23 mouse cellular contexts compared by ENCODE assay signal in genomic region chr10:73216001-73216400, GRCm38 (mm10).
DNase-seq lines count a peak whose midpoint lies in the region; ATAC-seq and TF ChIP-seq lines count a peak whose summit lies in the region.
"Had no signal": no experiment of that assay in that cellular context is flagged by ENCODE, and none has a peak within 500 bp of the region (broad histone marks: within the 10 kb centered on the region; RNA-seq: fewer than 3 reads in every experiment).

No protein-coding gene starts in this region.

- no peaks in the 10 kb centered on the region for H3K36me3 ChIP-seq in forebrain, embryonic 14.5 days (ENCODE audit: control insufficient read depth, insufficient read depth, low read length)
- no peaks in the 10 kb centered on the region for H3K36me3 ChIP-seq in forebrain, embryonic 16.5 days (ENCODE audit: control insufficient read depth, insufficient read depth)
- no peaks in the 10 kb centered on the region for H3K36me3 ChIP-seq in heart, adult 2 months (ENCODE audit: control insufficient read depth, insufficient read depth, low read length)
- no peaks in the 10 kb centered on the region for H3K36me3 ChIP-seq in midbrain, postnatal 0 days (ENCODE audit: insufficient read depth, low read length)
- no peaks in the 10 kb centered on the region for H3K36me3 ChIP-seq in midbrain, embryonic 13.5 days
- H3K36me3 ChIP-seq: embryonic facial prominence, embryonic 12.5 days; heart, embryonic 15.5 days; hindbrain, embryonic 10.5 days; hindbrain, embryonic 15.5 days had no signal

- no peak for TF ChIP-seq POLR2A in heart, adult 2 months (IDR thresholded peaks at IDR 0.05; ENCODE audit: insufficient read depth, low read depth, low read length)
- no peak for TF ChIP-seq POLR2A in lung, adult 2 months (IDR thresholded peaks at IDR 0.05; ENCODE audit: borderline replicate concordance, extremely low read depth, low read depth, low read length)

- H3K79me2 ChIP-seq in heart, adult 2 months (replicated peaks; ENCODE audit: control insufficient read depth, insufficient read depth, low read length) = no peaks in the 10 kb centered on the region

- intact Hi-C loops in heart, adult 2 months (cut with DNase I) = loop anchor here (5.0 kb wide), 1 partner anchor 151 kb away; no protein-coding TSS in a partner anchor
- intact Hi-C loops in heart, postnatal 10 days (cut with DNase I) = no loop called here

- no peaks in the 10 kb centered on the region for H3K27me3 ChIP-seq in forebrain, embryonic 14.5 days (replicated peaks; ENCODE audit: control insufficient read depth, insufficient read depth, low read length)
- no peaks in the 10 kb centered on the region for H3K27me3 ChIP-seq in forebrain, embryonic 16.5 days (replicated peaks; ENCODE audit: control insufficient read depth, insufficient read depth, low read length)
- no peaks in the 10 kb centered on the region for H3K27me3 ChIP-seq in heart, adult 2 months (ENCODE audit: control insufficient read depth, insufficient read depth, low read length)
- no peaks in the 10 kb centered on the region for H3K27me3 ChIP-seq in midbrain, postnatal 0 days (ENCODE audit: insufficient read depth, low read length)
- no peaks in the 10 kb centered on the region for H3K27me3 ChIP-seq in midbrain, embryonic 13.5 days
- H3K27me3 ChIP-seq: embryonic facial prominence, embryonic 12.5 days; heart, embryonic 15.5 days; hindbrain, embryonic 15.5 days; Patski had no signal

- TF ChIP-seq CTCF in heart, adult 2 months (IDR thresholded peaks at IDR 0.05) = peak; percentile 52
- TF ChIP-seq CTCF in midbrain, postnatal 0 days (IDR thresholded peaks at IDR 0.05) = peak; percentile 35
- no peak for TF ChIP-seq CTCF in lung, adult 2 months (IDR thresholded peaks at IDR 0.05; ENCODE audit: insufficient read depth, low read length)

- 75% methylated on average over 2 of the region's 2 CpGs for WGBS in forebrain, embryonic 14.5 days
- 53% methylated on average over 2 of the region's 2 CpGs for WGBS in forebrain, embryonic 16.5 days
- WGBS in heart, adult 2 months = 44% methylated on average over 2 of the region's 2 CpGs
- WGBS in midbrain, postnatal 0 days = 63% methylated on average over 2 of the region's 2 CpGs
- 64% methylated on average over 2 of the region's 2 CpGs for WGBS in midbrain, embryonic 13.5 days
- WGBS in lung, adult 2 months = 39% methylated on average over 2 of the region's 2 CpGs

- no peak overlapping the region for H3K4me2 ChIP-seq in forebrain, embryonic 14.5 days (ENCODE audit: low read length)
- no peak overlapping the region for H3K4me2 ChIP-seq in forebrain, embryonic 16.5 days (ENCODE audit: low read length)
- H3K4me2 ChIP-seq in midbrain, postnatal 0 days (ENCODE audit: low read depth, low read length, poor library complexity, severe bottlenecking) = no peak overlapping the region
- no peak overlapping the region for H3K4me2 ChIP-seq in midbrain, embryonic 13.5 days (replicated peaks)
- H3K4me2 ChIP-seq: embryonic facial prominence, embryonic 12.5 days; heart, embryonic 11.5 days; heart, embryonic 15.5 days; hindbrain, embryonic 15.5 days had no signal

- ATAC-seq in forebrain, embryonic 14.5 days = no peak
- no peak for ATAC-seq in forebrain, embryonic 16.5 days
- no peak for ATAC-seq in midbrain, postnatal 0 days (ENCODE audit: low FRiP score)
- ATAC-seq in midbrain, embryonic 13.5 days = no peak
- ATAC-seq in monocyte, adult 5-6 weeks (replicated peaks; ENCODE audit: insufficient number of reproducible peaks, low FRiP score, low TSS enrichment, poor library complexity, severe bottlenecking) = no peak
- ATAC-seq: activated CD4-positive, CD25-positive, alpha-beta regulatory T cell, adult 4 months; inflammation-experienced regulatory T-cells, adult 6 months; Patski had no signal

- TF ChIP-seq EP300 in heart, adult 2 months (IDR thresholded peaks at IDR 0.05; ENCODE audit: insufficient read depth, low read depth, low read length) = no peak

- H3K4me3 ChIP-seq in forebrain, embryonic 14.5 days (ENCODE audit: low read depth, low read length) = no peak overlapping the region
- H3K4me3 ChIP-seq in forebrain, embryonic 16.5 days (replicated peaks; ENCODE audit: low read length) = no peak overlapping the region
- H3K4me3 ChIP-seq in heart, adult 2 months = no peak overlapping the region
- H3K4me3 ChIP-seq in midbrain, postnatal 0 days (ENCODE audit: low read depth, low read length) = no peak overlapping the region
- no peak overlapping the region for H3K4me3 ChIP-seq in midbrain, embryonic 13.5 days (replicated peaks)
- H3K4me3 ChIP-seq in lung, adult 2 months (replicated peaks; ENCODE audit: extremely low read depth, low read depth, low read length) = no peak overlapping the region
- H3K4me3 ChIP-seq: embryonic facial prominence, embryonic 12.5 days; heart, embryonic 15.5 days; hindbrain, embryonic 10.5 days; hindbrain, embryonic 15.5 days had no signal

- H3K9me3 ChIP-seq in forebrain, embryonic 14.5 days (replicated peaks; ENCODE audit: control insufficient read depth, low read length) = no peaks in the 10 kb centered on the region
- H3K9me3 ChIP-seq in forebrain, embryonic 16.5 days (ENCODE audit: control insufficient read depth, low read length) = no peaks in the 10 kb centered on the region
- no peaks in the 10 kb centered on the region for H3K9me3 ChIP-seq in midbrain, postnatal 0 days (ENCODE audit: low read length)
- no peaks in the 10 kb centered on the region for H3K9me3 ChIP-seq in midbrain, embryonic 13.5 days
- H3K9me3 ChIP-seq: embryonic facial prominence, embryonic 12.5 days; heart, embryonic 15.5 days; hindbrain, embryonic 10.5 days; hindbrain, embryonic 15.5 days had no signal

- no peak overlapping the region for H3K27ac ChIP-seq in forebrain, embryonic 14.5 days (ENCODE audit: low read depth, low read length)
- H3K27ac ChIP-seq in forebrain, embryonic 16.5 days (ENCODE audit: low read length) = no peak overlapping the region
- no peak overlapping the region for H3K27ac ChIP-seq in heart, adult 2 months
- no peak overlapping the region for H3K27ac ChIP-seq in midbrain, postnatal 0 days (ENCODE audit: low read depth, low read length)
- no peak overlapping the region for H3K27ac ChIP-seq in midbrain, embryonic 13.5 days
- H3K27ac ChIP-seq: embryonic facial prominence, embryonic 12.5 days; heart, embryonic 15.5 days; hindbrain, embryonic 10.5 days; hindbrain, embryonic 15.5 days had no signal

- no peaks in the 10 kb centered on the region for H3K4me1 ChIP-seq in forebrain, embryonic 14.5 days (ENCODE audit: control insufficient read depth, insufficient read depth, low read length)
- H3K4me1 ChIP-seq in forebrain, embryonic 16.5 days (replicated peaks; ENCODE audit: control insufficient read depth, insufficient read depth, low read length) = no peaks in the 10 kb centered on the region
- H3K4me1 ChIP-seq in heart, adult 2 months (ENCODE audit: control insufficient read depth, insufficient read depth, low read length) = no peaks in the 10 kb centered on the region
- H3K4me1 ChIP-seq in midbrain, postnatal 0 days (ENCODE audit: insufficient read depth, low read length) = no peaks in the 10 kb centered on the region
- no peaks in the 10 kb centered on the region for H3K4me1 ChIP-seq in midbrain, embryonic 13.5 days (replicated peaks)
- no peaks in the 10 kb centered on the region for H3K4me1 ChIP-seq in lung, adult 2 months (ENCODE audit: control insufficient read depth, insufficient read depth, low read length)
- H3K4me1 ChIP-seq: embryonic facial prominence, embryonic 12.5 days; heart, embryonic 15.5 days; hindbrain, embryonic 10.5 days; hindbrain, embryonic 15.5 days had no signal

- peak; percentile 8 for DNase-seq in forebrain, embryonic 14.5 days (ENCODE audit: low spot score)
- no peak for DNase-seq in heart, adult 2 months
- no peak for DNase-seq in heart, postnatal 10 days
- DNase-seq in midbrain, postnatal 0 days (ENCODE audit: low spot score) = no peak
- DNase-seq in lung, adult 2 months = no peak
- DNase-seq: adrenal gland, postnatal 25 days; cerebellum, adult 11 months; cerebellum, adult 8-10 months; cerebellum, postnatal 25 days; gastrocnemius, postnatal 10 days; heart, adult 18-20 months; kidney, adult 11 months had no signal

- no peak overlapping the region for H3K9ac ChIP-seq in forebrain, embryonic 14.5 days (ENCODE audit: low read length)
- no peak overlapping the region for H3K9ac ChIP-seq in forebrain, embryonic 16.5 days (replicated peaks; ENCODE audit: low read depth, low read length)
- H3K9ac ChIP-seq in heart, adult 2 months (ENCODE audit: low read depth, low read length) = no peak overlapping the region
- H3K9ac ChIP-seq in midbrain, postnatal 0 days (replicated peaks; ENCODE audit: low read length, poor library complexity, severe bottlenecking) = no peak overlapping the region
- H3K9ac ChIP-seq in midbrain, embryonic 13.5 days (replicated peaks) = no peak overlapping the region
- H3K9ac ChIP-seq: embryonic facial prominence, embryonic 12.5 days; heart, embryonic 15.5 days; hindbrain, embryonic 15.5 days had no signal
